Comparison of ENCODE assay signal across 14 mouse cellular contexts in the genomic region with DNA sequence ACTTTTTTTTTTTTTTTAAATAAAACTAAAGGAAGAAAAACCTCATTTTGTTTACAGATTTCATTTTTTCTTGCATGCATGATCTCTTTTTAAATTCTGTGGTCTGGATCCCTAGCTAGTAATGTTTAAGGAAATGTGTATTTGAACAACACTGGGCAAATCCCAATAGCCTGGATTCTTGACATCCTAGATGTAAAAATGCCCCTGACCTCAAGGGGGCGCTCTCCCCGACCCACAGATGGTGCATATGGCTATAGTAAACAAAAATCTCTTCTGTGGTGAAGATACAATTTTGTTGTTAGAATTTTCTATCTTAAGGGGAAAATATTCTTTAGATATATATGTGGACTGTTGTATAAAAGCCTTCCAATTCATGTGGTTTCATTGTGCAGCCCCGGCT.
DNase-seq lines count a peak whose midpoint lies in the region; TF ChIP-seq lines count a peak whose summit lies in the region.
"Had no signal": no experiment of that assay in that cellular context is flagged by ENCODE, and none has a peak within 500 bp of the region (broad histone marks: within the 10 kb centered on the region; RNA-seq: fewer than 3 reads in every experiment).

No protein-coding gene starts in this region.

- H3K9me3 ChIP-seq in E14TG2a.4 (ENCODE audit: low read length) = no peaks in the 10 kb centered on the region
- H3K9me3 ChIP-seq: embryonic facial prominence, embryonic 15.5 days; midbrain, embryonic 12.5 days; neural tube, embryonic 12.5 days; stomach, embryonic 15.5 days had no signal

- no peak overlapping the region for H3K27ac ChIP-seq in layer of hippocampus, adult 2 months
- H3K27ac ChIP-seq in bone marrow macrophage, adult 2 months (ENCODE audit: insufficient read depth, low read depth, low read length) = no peak overlapping the region
- H3K27ac ChIP-seq: embryonic facial prominence, embryonic 15.5 days; midbrain, embryonic 12.5 days; neural tube, embryonic 12.5 days; stomach, embryonic 15.5 days had no signal

- no peaks in the 10 kb centered on the region for H3K27me3 ChIP-seq in E14TG2a.4 (ENCODE audit: insufficient read depth, low read length)
- H3K27me3 ChIP-seq: embryonic facial prominence, embryonic 15.5 days; midbrain, embryonic 12.5 days; neural tube, embryonic 12.5 days; stomach, embryonic 15.5 days had no signal

- DNase-seq in layer of hippocampus, adult 2 months (ENCODE audit: low spot score in 2 of 2) = no peak
- DNase-seq in layer of hippocampus, adult 8-10 months (ENCODE audit: low spot score in 2 of 2) = no peak
- DNase-seq in A20 (ENCODE audit: low read depth, low spot score) = peak; percentile 5
- DNase-seq in thymus, adult 18-20 months = no peak
- no peak for DNase-seq in spleen, postnatal 14 days (ENCODE audit: low spot score in 2 of 2)
- DNase-seq: cerebellum, postnatal 36 days; heart, postnatal 10 days; lung, adult 18-20 months had no signal

- TF ChIP-seq CTCF in layer of hippocampus, adult 2 months (conservative IDR thresholded peaks at IDR 0.05) = peak; percentile 63
- TF ChIP-seq CTCF in E14TG2a.4 (conservative IDR thresholded peaks at IDR 0.05; ENCODE audit: low read length) = peak; percentile 70
- TF ChIP-seq CTCF in bone marrow macrophage, adult 2 months (IDR thresholded peaks at IDR 0.05; ENCODE audit: low read depth, low read length) = peak; percentile 40; the same call in 1 of the 2 replicates

- no peak for TF ChIP-seq POLR2A in bone marrow macrophage, adult 2 months (IDR thresholded peaks at IDR 0.05; ENCODE audit: borderline replicate concordance, low read depth, low read length)

- H3K4me3 ChIP-seq in layer of hippocampus, adult 2 months = no peak overlapping the region
- H3K4me3 ChIP-seq in E14TG2a.4 (replicated peaks; ENCODE audit: low read length) = no peak overlapping the region
- no peak overlapping the region for H3K4me3 ChIP-seq in bone marrow macrophage, adult 2 months (ENCODE audit: insufficient read depth, low read length)
- H3K4me3 ChIP-seq: embryonic facial prominence, embryonic 15.5 days; midbrain, embryonic 12.5 days; neural tube, embryonic 12.5 days; stomach, embryonic 15.5 days had no signal

- H3K4me1 ChIP-seq in E14TG2a.4 (replicated peaks; ENCODE audit: low read depth, low read length) = no peaks in the 10 kb centered on the region
- no peaks in the 10 kb centered on the region for H3K4me1 ChIP-seq in bone marrow macrophage, adult 2 months (ENCODE audit: control insufficient read depth, insufficient read depth, low read length)
- H3K4me1 ChIP-seq: embryonic facial prominence, embryonic 15.5 days; neural tube, embryonic 12.5 days; stomach, embryonic 15.5 days had no signal

- no peaks in the 10 kb centered on the region for H3K36me3 ChIP-seq in E14TG2a.4 (ENCODE audit: insufficient read depth, low read length)
- H3K36me3 ChIP-seq: embryonic facial prominence, embryonic 15.5 days; midbrain, embryonic 12.5 days; neural tube, embryonic 12.5 days; stomach, embryonic 15.5 days had no signal
